Mouse (Mus musculus) lung, adult 2 months (tissue): Measurements from ENCODE around the gene Myl4.

Source experiments
- CTCF ChIP-seq: fragments of 200-500 bp; IDR thresholded peaks from 2 replicates; pipeline ENCODE4 v1.5.1; 2011; ENCODE audit warnings: mild to moderate bottlenecking, low read length, control low read depth; ENCODE audit not compliant: insufficient read depth
- POLR2A ChIP-seq: fragments of 200-500 bp; IDR thresholded peaks from 2 replicates; pipeline ENCODE4 v1.6.1; 2011; ENCODE audit warnings: low read depth, mild to moderate bottlenecking, control low read depth, low read length, borderline replicate concordance; ENCODE audit errors: extremely low read depth

DNA sequence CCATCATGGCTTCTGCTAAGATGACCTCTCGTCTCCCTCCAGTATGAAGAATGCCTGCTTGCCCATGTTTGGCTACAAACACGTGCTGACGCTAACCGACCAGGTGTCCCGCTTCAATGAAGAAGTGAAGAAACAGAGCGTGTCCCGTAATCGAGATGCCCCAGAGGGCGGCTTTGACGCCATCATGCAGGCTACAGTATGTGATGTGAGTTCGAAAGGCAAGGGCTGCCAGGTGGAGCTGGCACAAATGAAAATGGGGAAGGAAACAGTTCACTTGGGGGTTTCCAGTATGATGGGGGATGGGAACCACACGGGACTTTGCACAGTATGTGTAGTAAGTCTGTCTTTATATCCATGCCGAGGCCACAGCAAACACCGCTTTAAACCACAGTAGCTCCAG is 86.5 kb downstream of the Myl4 start:
- no peak for TF ChIP-seq CTCF
- no peak for TF ChIP-seq POLR2A
